Mouse (Mus musculus) heart, postnatal 0 days (tissue): ENCODE data around the gene Gm5799.
"Not testable (repeated sequence)": the region's sequence is repeated elsewhere in the genome, so short reads cannot be mapped to it uniquely, and the experiment has no call there.

ENCODE experiments used
- CTCF ChIP-seq: IDR thresholded peaks from 2 replicates; pipeline ENCODE4 v1.5.1; 2016; ENCODE audit warnings: antibody characterized with exemption, control low read depth, low read depth
- EP300 ChIP-seq: IDR thresholded peaks from 2 replicates; pipeline ENCODE4 v1.6.1; 2016; ENCODE audit warnings: antibody characterized with exemption, low read depth

- TF ChIP-seq EP300, CTCF: not testable (repeated sequence)
Observed at GRCm38 (mm10) chr14:43577969-43578368, 34.6 kb downstream of the Gm5799 start.
